Mouse (Mus musculus) subcutaneous adipose tissue, adult 2 months (tissue): ENCODE measurements around the gene Cd6. TPM values are rescaled to one million over a fixed set of nuclear protein-coding genes. Genes with fewer than 3 reads are reported as not detected.

Source experiments
- polyA plus RNA-seq: library from polyadenylated mRNA; depleted of rRNA; stranded (reverse); fragments of >200 nt; gene quantifications from 2 replicates; pipeline ENCODE4 v1.2.3, GENCODE M21; 2012; ENCODE audit warnings: low replicate concordance; rRNA removed

The Cd6 gene
- polyA plus RNA-seq: 0.24 and 1.0 TPM in 2 replicates

GRCm38 (mm10) chr19:10829436-10830175 is at the start of gene Cd6:
Gene Cd6 (minus strand): TSS chr19:10830058.

DNA sequence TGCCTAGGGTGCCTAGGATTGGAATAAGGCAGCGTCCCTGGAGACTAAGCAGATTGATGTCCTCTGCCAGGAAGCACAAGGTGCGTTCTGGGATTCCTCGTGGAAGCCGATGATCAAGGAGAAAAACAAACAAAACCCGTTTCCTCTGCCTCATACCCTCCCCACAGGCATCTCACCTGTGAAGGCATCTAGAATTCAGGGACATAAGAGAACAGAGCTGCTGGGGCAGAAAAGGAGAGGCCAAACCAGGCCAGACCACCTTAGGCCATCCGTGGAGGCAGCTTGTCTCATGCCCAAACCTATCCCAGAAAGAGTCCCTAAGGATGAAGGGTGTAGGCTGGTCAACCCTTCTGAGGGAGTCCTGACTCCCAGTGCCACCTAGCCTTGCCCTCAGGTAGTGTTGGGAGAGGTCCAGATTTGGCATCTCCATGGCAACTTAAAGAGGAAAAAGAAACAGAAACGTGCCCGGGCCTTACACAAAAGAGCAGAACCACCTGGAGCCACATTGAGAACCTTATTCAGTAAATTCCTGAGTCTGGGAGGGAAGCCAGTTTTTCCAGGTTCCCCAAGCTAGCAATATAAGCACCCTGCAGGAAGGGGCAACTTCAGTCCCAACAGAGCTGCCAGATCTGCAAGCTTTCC is 40.1 kb upstream of the Cd6 start, which contains the start of gene Tmem132a:
Tmem132a (minus strand) TSS at position 55 of the 642 bp plus-strand sequence.

DNA sequence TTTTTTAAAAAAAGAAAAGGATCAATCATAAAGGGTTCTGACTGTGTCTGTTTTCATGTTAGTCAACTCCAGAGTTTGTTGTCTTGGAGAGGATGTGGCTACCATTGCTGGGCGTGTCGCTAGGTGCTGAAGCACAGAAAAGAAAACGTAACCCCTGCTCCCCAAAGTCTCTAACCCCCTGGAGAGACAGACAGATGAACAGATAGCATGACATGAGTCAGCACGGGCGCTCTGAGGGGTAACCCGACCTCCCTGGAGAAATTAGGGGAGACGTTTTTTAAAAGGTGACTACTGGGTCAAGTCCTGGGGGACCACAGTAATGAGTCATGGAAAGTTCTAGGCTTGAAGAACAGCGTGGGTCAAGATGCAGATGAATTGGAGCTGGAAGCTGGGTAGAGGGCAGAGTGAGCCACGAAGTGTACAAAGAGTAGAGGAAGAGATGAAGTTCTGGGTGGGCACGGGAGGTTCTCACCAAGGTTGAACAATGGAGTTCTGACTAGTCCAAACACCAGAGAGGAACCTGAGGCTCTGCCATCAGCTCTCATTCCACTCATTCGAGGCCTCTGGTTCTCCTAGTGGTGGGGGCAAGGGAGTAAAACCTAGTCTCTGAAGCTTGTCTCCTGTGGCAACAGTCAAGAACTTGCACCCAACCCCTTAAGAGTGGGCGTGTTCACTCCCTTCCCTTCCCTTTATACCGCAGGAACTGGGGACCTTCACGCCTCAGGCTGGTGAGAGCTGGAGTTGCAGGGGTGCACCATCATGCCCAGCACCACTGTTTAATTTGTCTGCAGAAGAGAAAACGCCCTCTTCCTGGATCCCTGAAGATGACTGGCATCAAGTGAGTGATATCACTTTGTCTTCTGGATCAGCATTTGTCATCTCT is 9.4 kb upstream of the Cd6 start, which contains the start of gene Slc15a3:
Slc15a3 (plus strand) TSS at position 718 of the 883 bp plus-strand sequence.

Other genes with a start within 250 kb of the Cd6 start
- 162 and 243 TPM in 2 replicates for gene Ddb1, start 224.7 kb downstream of the Cd6 start, polyA plus RNA-seq
- gene Tkfc, start 224.4 kb downstream of the Cd6 start, polyA plus RNA-seq: 18.6 and 21.7 TPM in 2 replicates
- 0.14 and 0.50 TPM in 2 replicates for gene Vwce, start 195.8 kb downstream of the Cd6 start, polyA plus RNA-seq
- gene Pga5, start 152.0 kb downstream of the Cd6 start, polyA plus RNA-seq: 0.64 TPM in 1 of 2 replicates, not detected in the other
- gene Vps37c, start 141.3 kb downstream of the Cd6 start, polyA plus RNA-seq: 26.3 and 34.3 TPM in 2 replicates
- gene Cd5, start 91.1 kb downstream of the Cd6 start, polyA plus RNA-seq: 0.68 and 0.80 TPM in 2 replicates
- gene Slc15a3, start 9.7 kb upstream of the Cd6 start, polyA plus RNA-seq: 6.2 and 12.4 TPM in 2 replicates
- gene Tmem132a, start 39.9 kb upstream of the Cd6 start, polyA plus RNA-seq: 20.4 and 60.0 TPM in 2 replicates
- 204 and 245 TPM in 2 replicates for gene Tmem109, start 51.9 kb upstream of the Cd6 start, polyA plus RNA-seq
- gene Prpf19, start 65.2 kb upstream of the Cd6 start, polyA plus RNA-seq: 214 and 361 TPM in 2 replicates
- gene Zp1, start 90.6 kb upstream of the Cd6 start, polyA plus RNA-seq: 0.22 TPM in 1 of 2 replicates, not detected in the other
- 0.16 and 13.9 TPM in 2 replicates for gene Ptgdr2, start 107.1 kb upstream of the Cd6 start, polyA plus RNA-seq
- 6.0 and 10.1 TPM in 2 replicates for gene Ccdc86, start 119.2 kb upstream of the Cd6 start, polyA plus RNA-seq
- 0.50 TPM in 1 of 2 replicates, not detected in the other for gene Ms4a10, start 144.6 kb upstream of the Cd6 start, polyA plus RNA-seq
- 0.10 TPM in 1 of 2 replicates, not detected in the other for gene Ms4a15, start 163.2 kb upstream of the Cd6 start, polyA plus RNA-seq
- gene Ms4a18, start 188.0 kb upstream of the Cd6 start, polyA plus RNA-seq: not detected in 2 replicates